Mouse (Mus musculus) liver, postnatal 0 days (tissue): ENCODE results near the gene Inpp5a. TPM values are rescaled to one million over a fixed set of nuclear protein-coding genes. Genes with fewer than 3 reads are reported as not detected.
A peak's percentile ranks its signal among the peaks of the same experiment; 100 is the strongest.

Experiments
- ATAC-seq: fragments of 200-750 bp; cut with Nextera tagmentation; 2 replicates; pipeline ENCODE4 v1.8.0; 2017; ENCODE audit warnings: mild to moderate bottlenecking, moderate library complexity
- DNase-seq: peaks from one replicate; pipeline ENCODE4 v3.0.0-alpha.2; 2016
- H3K27ac ChIP-seq: fragments of 300-500 bp; sonication (generic); 2 replicates; pipeline ENCODE4 v1.5.1; 2014; ENCODE audit warnings: antibody characterized with exemption, moderate library complexity, mild to moderate bottlenecking, low read depth
- H3K27me3 ChIP-seq: fragments of 300-500 bp; sonication (generic); 2 replicates; pipeline ENCODE4 v1.6.1; 2014; ENCODE audit warnings: low read length, control low read depth, mixed read lengths; ENCODE audit not compliant: insufficient read depth
- H3K36me3 ChIP-seq: fragments of 300-500 bp; sonication (generic); replicated peaks from 2 replicates; pipeline ENCODE4 v1.6.1; 2014; ENCODE audit warnings: mild to moderate bottlenecking, control low read depth, low read length, moderate library complexity, mixed read lengths; ENCODE audit not compliant: insufficient read depth
- H3K4me1 ChIP-seq: fragments of 300-500 bp; sonication (generic); 2 replicates; pipeline ENCODE4 v1.6.1; 2014; ENCODE audit warnings: antibody characterized with exemption, mild to moderate bottlenecking, control low read depth; ENCODE audit not compliant: insufficient read depth
- H3K4me2 ChIP-seq: fragments of 300-500 bp; sonication (generic); 2 replicates; pipeline ENCODE4 v1.6.1; 2014; ENCODE audit warnings: low read depth, mild to moderate bottlenecking, low read length, moderate library complexity, mixed read lengths
- H3K4me3 ChIP-seq: fragments of 300-500 bp; sonication (generic); 2 replicates; pipeline ENCODE4 v1.5.1; 2014; ENCODE audit warnings: low read depth, low read length
- H3K9ac ChIP-seq: fragments of 300-500 bp; sonication (generic); replicated peaks from 2 replicates; pipeline ENCODE4 v1.6.1; 2014; ENCODE audit warnings: mild to moderate bottlenecking, moderate library complexity
- H3K9me3 ChIP-seq: fragments of 300-500 bp; sonication (generic); 2 replicates; pipeline ENCODE4 v1.6.1; 2016; ENCODE audit warnings: mild to moderate bottlenecking, control low read depth, low read length, mixed read lengths
- CTCF ChIP-seq: sonication (generic); IDR thresholded peaks from 2 replicates; pipeline ENCODE4 v1.5.1; 2016; ENCODE audit warnings: antibody characterized with exemption, low read depth
- EP300 ChIP-seq: IDR thresholded peaks from 2 replicates; pipeline ENCODE4 v1.6.1; 2016; ENCODE audit warnings: antibody characterized with exemption, low read depth, mild to moderate bottlenecking
- WGBS: fragments of 180-500 bp; shearing (Covaris S2); extraction: QIAGEN DNeasy Blood & Tissue Kit; methylation state at CpG from one replicate; pipeline ENCODE4 v1.1.7; 2014; ENCODE audit not compliant: insufficient replicate concordance; 5-methylcytosine and 5-hydroxymethylcytosine counted together
- polyA plus RNA-seq: library from polyadenylated mRNA; unstranded; fragments of >200 nt; fragmentation: Nextera tagmentation; extraction: Ambion mirVana; gene quantifications from 2 replicates; pipeline ENCODE4 v1.2.1, GENCODE M21; 2015

Gene Inpp5a
- polyA plus RNA-seq, 1 experiment from 2014 or later = 6.0 TPM

DNA sequence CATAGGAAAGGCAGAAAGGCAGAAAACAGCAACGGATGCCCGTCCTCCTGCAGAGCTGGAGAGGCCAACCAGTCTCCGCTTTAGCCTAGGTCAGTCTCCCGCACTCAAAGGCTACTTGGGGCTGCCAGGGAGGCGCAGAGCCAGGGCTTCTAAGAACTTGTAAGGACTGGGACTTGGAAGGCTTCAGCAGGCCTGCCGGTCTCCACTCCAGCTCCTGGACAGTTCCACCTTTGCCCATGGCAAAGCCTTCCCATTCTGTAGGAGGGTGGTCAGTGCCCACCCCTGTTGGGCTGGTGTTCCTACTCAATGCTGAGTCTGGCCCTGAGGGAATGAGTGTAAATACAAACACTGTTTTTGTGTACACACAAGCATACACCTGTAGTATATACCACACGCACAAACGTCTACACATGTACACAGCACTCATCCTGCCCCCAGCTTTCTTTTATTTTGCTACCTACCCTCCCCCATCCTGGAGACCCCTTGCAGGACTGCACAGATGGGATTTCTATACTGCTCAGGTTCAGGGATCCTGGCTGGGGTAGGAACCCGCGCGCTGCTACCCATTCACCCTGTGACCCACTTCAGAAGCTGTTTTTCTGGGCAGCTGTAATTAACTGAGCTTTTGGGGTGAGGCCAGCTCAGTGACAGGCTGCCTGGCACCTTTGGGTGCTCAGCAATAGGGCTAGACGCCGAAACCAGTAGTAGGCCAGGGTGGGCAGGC is 25.5 kb upstream of the Inpp5a start:
- H3K27me3 ChIP-seq = no peaks in the 10 kb centered on the region
- 72% methylated on average over 13 of the region's 13 CpGs for WGBS
- peaks cover 21% of the 10 kb centered on the region for H3K4me1 ChIP-seq
- no peaks in the 10 kb centered on the region for H3K9me3 ChIP-seq
- no peak overlapping the region for H3K4me2 ChIP-seq
- no peaks in the 10 kb centered on the region for H3K36me3 ChIP-seq
- no peak overlapping the region for H3K9ac ChIP-seq
- peak; percentile 11; the same call in 1 of the 2 replicates for ATAC-seq
- TF ChIP-seq CTCF = no peak
- no peak for TF ChIP-seq EP300
- peak overlapping the region; percentile 60; the same call in 1 of the 2 replicates for H3K27ac ChIP-seq
- H3K4me3 ChIP-seq = no peak overlapping the region
- no peak for DNase-seq

DNA sequence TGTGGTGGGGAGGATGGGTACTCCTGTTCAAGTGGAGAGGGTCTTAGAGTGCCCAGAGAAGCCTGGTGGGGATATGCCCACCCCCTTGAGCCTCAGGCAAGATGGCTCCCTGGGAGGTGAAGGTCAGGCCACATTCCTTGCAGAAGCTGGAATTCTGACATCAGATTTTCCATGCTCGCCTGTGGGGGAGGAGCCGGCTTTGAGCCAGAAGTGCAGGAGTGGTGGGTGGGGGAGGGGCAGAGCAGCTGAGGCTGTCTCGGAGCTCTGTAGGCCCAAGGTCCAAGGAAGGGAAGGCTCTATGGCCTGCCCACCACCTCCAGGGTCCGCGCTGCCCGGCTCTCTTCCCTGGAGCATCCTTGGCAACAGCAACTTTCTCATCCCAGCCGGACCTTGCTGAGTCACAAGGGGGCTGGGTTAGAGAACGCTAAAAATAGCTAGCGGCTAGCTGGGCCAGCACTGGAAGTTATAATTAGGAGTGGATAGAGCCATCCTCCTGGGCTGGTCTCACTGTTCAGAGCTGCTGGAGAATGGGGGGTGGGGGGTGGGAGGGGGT is 24.8 kb upstream of the Inpp5a start:
- Histone ChIP-seq H3K9ac (no peak overlapping the region), H3K4me2 (no peak overlapping the region), H3K4me3 (no peak overlapping the region), H3K27ac (peak overlapping the region; percentile 60; the same call in 1 of the 2 replicates), H3K36me3 (no peaks in the 10 kb centered on the region), H3K27me3 (no peaks in the 10 kb centered on the region), H3K9me3 (no peaks in the 10 kb centered on the region), H3K4me1 (peaks cover 21% of the 10 kb centered on the region)
- DNase-seq = peak; percentile 63
- 23% methylated on average over 9 of the region's 9 CpGs for WGBS
- TF ChIP-seq CTCF (no peak), EP300 (peak; percentile 40; the same call in 1 of the 2 replicates)
- peak; percentile 59 for ATAC-seq

DNA sequence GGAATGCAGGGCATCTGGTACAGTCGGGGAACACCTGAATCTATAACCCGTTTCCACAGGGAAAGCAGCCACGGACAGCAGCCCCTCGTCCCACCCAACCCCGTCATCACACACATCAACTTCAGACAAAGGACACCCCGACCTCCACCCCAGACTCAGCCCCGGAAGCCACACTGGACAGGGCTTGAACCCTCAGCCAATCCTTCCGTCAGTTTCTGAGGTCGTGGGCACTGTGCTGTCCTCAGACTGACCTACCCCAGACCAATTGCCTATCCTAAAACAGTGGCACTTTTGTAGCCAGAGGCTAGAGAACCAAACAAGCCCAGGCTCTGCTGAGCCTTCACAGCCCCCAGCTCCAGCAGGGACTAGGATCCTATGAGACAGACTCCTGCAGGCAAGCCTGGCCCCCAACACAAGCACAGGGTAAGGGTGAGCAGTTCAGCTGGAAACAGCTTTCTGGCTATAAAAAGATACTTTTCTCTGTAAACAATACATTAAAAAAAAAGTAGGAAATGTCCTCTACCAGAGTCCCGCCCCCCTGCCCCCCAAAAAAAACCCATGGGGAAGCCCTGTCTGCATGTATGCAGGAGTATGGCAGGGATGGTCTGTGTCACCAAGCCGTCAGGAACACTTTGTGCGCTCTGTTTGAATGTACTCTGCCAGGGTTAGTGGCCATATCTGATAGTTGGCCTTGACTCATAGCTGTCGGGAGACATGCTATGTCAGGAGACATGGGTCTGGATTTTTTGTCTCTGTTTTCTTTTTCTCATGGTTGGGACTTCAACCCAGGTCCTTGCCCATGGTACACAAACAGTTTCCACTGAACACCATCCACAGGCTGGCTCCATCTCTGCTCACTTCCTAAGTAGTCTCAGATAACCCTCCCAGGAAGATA is 23.7 kb upstream of the Inpp5a start:
- Histone ChIP-seq H3K27ac (peak overlapping the region; percentile 45; the same call in 1 of the 2 replicates), H3K4me2 (no peak overlapping the region), H3K4me1 (peaks cover 24% of the 10 kb centered on the region)

GRCm38 (mm10) chr7:139366131-139366530 is 22.8 kb upstream of the Inpp5a start:
- H3K4me2 ChIP-seq = no peak overlapping the region
- H3K36me3 ChIP-seq = no peaks in the 10 kb centered on the region
- ATAC-seq (no peak), DNase-seq (no peak)
- 0 out of 2 replicates have a peak overlapping the region, but pooled peaks have one; percentile 40 for H3K27ac ChIP-seq
- no peak overlapping the region for H3K4me3 ChIP-seq
- no peak for TF ChIP-seq EP300
- no peak for TF ChIP-seq CTCF
- H3K9ac ChIP-seq = no peak overlapping the region
- WGBS = 63% methylated on average over 3 of the region's 3 CpGs
- peaks cover 24% of the 10 kb centered on the region for H3K4me1 ChIP-seq
- no peaks in the 10 kb centered on the region for H3K9me3 ChIP-seq
- H3K27me3 ChIP-seq = no peaks in the 10 kb centered on the region

More for the DNA sequence above, 23.7 kb upstream of the Inpp5a start:
- Histone ChIP-seq H3K9me3 (no peaks in the 10 kb centered on the region), H3K27me3 (no peaks in the 10 kb centered on the region), H3K36me3 (no peaks in the 10 kb centered on the region), H3K9ac (no peak overlapping the region), H3K4me3 (no peak overlapping the region)
- no peak for ATAC-seq
- TF ChIP-seq EP300 (no peak; the same call in 1 of the 2 replicates), CTCF (no peak)
- 62% methylated on average over 13 of the region's 13 CpGs for WGBS
- no peak for DNase-seq

DNA sequence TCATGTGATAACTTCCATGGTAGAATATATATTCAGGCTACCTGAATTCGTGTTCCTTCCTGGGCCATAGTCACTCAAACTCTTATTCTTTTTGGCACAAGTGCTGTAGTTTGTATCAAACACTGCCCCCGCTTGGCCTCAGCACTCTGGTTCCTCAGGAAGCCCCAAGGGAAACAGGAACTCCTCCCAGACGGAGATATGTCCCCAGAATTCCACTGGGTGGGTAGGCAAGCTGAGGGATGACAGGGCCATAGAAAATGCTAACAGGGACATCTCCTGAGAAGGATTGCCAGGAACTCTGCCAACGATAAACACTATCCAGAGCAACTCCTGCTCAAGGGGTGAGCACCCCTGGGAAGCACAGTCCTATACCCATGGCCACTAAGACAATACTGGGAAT is 22.4 kb upstream of the Inpp5a start:
- Histone ChIP-seq H3K4me2 (no peak overlapping the region), H3K4me1 (peaks cover 24% of the 10 kb centered on the region), H3K4me3 (no peak overlapping the region), H3K27ac (0 out of 2 replicates have a peak overlapping the region, but pooled peaks have one; percentile 40), H3K9ac (no peak overlapping the region), H3K36me3 (no peaks in the 10 kb centered on the region), H3K27me3 (no peaks in the 10 kb centered on the region), H3K9me3 (no peaks in the 10 kb centered on the region)
- ATAC-seq (no peak), DNase-seq (no peak)
- WGBS = 41% methylated on average over 4 of the region's 4 CpGs
- TF ChIP-seq CTCF (peak; percentile 30), EP300 (peak; percentile 46; the same call in 1 of the 2 replicates)

DNA sequence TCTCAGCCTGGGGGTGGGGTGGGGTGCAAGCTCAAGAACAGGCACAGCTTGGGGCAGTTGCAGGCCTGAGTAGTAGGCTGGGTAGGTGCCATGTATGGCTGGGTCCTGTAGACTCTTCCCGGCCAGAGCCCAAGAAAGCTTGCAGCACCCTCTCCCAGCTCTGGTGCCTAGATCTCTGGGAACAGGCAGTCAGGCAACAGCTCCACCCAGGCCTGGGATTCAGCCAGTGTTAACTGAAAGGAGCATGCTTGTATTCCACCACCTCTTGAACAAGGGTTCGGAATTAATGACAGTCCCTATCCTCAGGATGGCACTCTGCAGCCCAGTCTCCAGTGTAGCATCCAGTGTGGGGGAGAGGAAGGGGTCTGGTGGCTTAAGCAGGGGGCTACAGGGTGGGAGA is 20.7 kb upstream of the Inpp5a start:
- ATAC-seq (no peak), DNase-seq (no peak)
- H3K4me3 ChIP-seq = no peak overlapping the region
- no peaks in the 10 kb centered on the region for H3K9me3 ChIP-seq
- no peak overlapping the region for H3K4me2 ChIP-seq
- H3K27ac ChIP-seq = peak overlapping the region; percentile 13
- H3K27me3 ChIP-seq = no peaks in the 10 kb centered on the region
- WGBS = 73% methylated on average over 2 of the region's 2 CpGs
- no peak for TF ChIP-seq EP300
- TF ChIP-seq CTCF = no peak
- no peaks in the 10 kb centered on the region for H3K36me3 ChIP-seq
- H3K9ac ChIP-seq = no peak overlapping the region
- peaks cover 24% of the 10 kb centered on the region for H3K4me1 ChIP-seq
